Mouse (Mus musculus) kidney, postnatal 0 days (tissue): ENCODE data around the gene Prss40. TPM values are rescaled to one million over a fixed set of nuclear protein-coding genes. Genes with fewer than 3 reads are reported as not detected.
"Not testable (repeated sequence)": the region's sequence is repeated elsewhere in the genome, so short reads cannot be mapped to it uniquely, and the experiment has no call there.

ENCODE experiments used
- ATAC-seq: fragments of 200-750 bp; cut with Nextera tagmentation; replicated peaks from 2 replicates; pipeline ENCODE4 v1.8.0; 2017; ENCODE audit warnings: low read depth, moderate number of reproducible peaks, moderate TSS enrichment, moderate library complexity; ENCODE audit not compliant: low FRiP score
- DNase-seq: peaks from one replicate; pipeline ENCODE4 v3.0.0-alpha.2; 2016; ENCODE audit warnings: low spot score
- H3K27ac ChIP-seq: fragments of 300-500 bp; sonication (generic); 2 replicates; pipeline ENCODE4 v1.5.1; 2014; ENCODE audit warnings: mild to moderate bottlenecking
- H3K27me3 ChIP-seq: fragments of 300-500 bp; sonication (generic); 2 replicates; pipeline ENCODE4 v1.6.1; 2014; ENCODE audit warnings: low read length, mixed read lengths; ENCODE audit not compliant: insufficient read depth
- H3K36me3 ChIP-seq: fragments of 300-500 bp; sonication (generic); 2 replicates; pipeline ENCODE4 v1.6.1; 2014; ENCODE audit warnings: low read length, mixed read lengths; ENCODE audit not compliant: insufficient read depth
- H3K4me1 ChIP-seq: fragments of 300-500 bp; sonication (generic); replicated peaks from 2 replicates; pipeline ENCODE4 v1.6.1; 2014; ENCODE audit warnings: antibody characterized with exemption, low read length, mixed read lengths; ENCODE audit not compliant: insufficient read depth
- H3K4me2 ChIP-seq: fragments of 300-500 bp; sonication (generic); 2 replicates; pipeline ENCODE4 v1.6.1; 2014; ENCODE audit warnings: mild to moderate bottlenecking, low read length, moderate library complexity, mixed read lengths
- H3K4me3 ChIP-seq: fragments of 300-500 bp; sonication (generic); replicated peaks from 2 replicates; pipeline ENCODE4 v1.5.1; 2014; ENCODE audit warnings: low read depth, low read length
- H3K9ac ChIP-seq: fragments of 300-500 bp; sonication (generic); 2 replicates; pipeline ENCODE4 v1.6.1; 2014; ENCODE audit warnings: low read depth, low read length
- H3K9me3 ChIP-seq: fragments of 300-500 bp; sonication (generic); replicated peaks from 2 replicates; pipeline ENCODE4 v1.6.1; 2016; ENCODE audit warnings: low read length, inconsistent platforms, mixed read lengths
- CTCF ChIP-seq: IDR thresholded peaks from 2 replicates; pipeline ENCODE4 v1.5.1; 2016; ENCODE audit warnings: antibody characterized with exemption, low read depth, mild to moderate bottlenecking, moderate library complexity
- WGBS: fragments of 180-500 bp; shearing (Covaris S2); extraction: QIAGEN DNeasy Blood & Tissue Kit; methylation state at CpG from one replicate; pipeline ENCODE4 v1.1.7; 2014; 5-methylcytosine and 5-hydroxymethylcytosine counted together
- polyA plus RNA-seq: library from polyadenylated mRNA; unstranded; fragments of >200 nt; fragmentation: Nextera tagmentation; extraction: Ambion mirVana; gene quantifications from 2 replicates; pipeline ENCODE4 v1.2.1, GENCODE M21; 2015

Gene Prss40
- polyA plus RNA-seq, 1 experiment from 2014 or later = not detected

GRCm38 (mm10) chr1:34536767-34537485 is 23.8 kb downstream of the Prss40 start:
- peak; percentile 82 for ATAC-seq
- Histone ChIP-seq H3K9me3 (no peaks in the 10 kb centered on the region), H3K27ac (no peak overlapping the region), H3K9ac (no peak overlapping the region), H3K4me1 (no peaks in the 10 kb centered on the region), H3K27me3 (0 out of 2 replicates have a peak, but pooled peaks cover 4% of the 10 kb centered on the region), H3K36me3 (no peaks in the 10 kb centered on the region), H3K4me2 (peak overlapping the region; percentile 46), H3K4me3 (peak overlapping the region; percentile 11; the same call in 1 of the 2 replicates)
- peak; percentile 51 for DNase-seq
- TF ChIP-seq CTCF = no peak
- 3% methylated on average over 16 of the region's 16 CpGs for WGBS

- H3K9me3 ChIP-seq = no peaks in the 10 kb centered on the region
- no peak for TF ChIP-seq CTCF
- whole genome bisulfite sequencing = 2% methylated on average over 14 of the region's 14 CpGs
- no peaks in the 10 kb centered on the region for H3K4me1 ChIP-seq
- H3K36me3 ChIP-seq = no peaks in the 10 kb centered on the region
- H3K9ac ChIP-seq = no peak overlapping the region
- H3K4me3 ChIP-seq = peak overlapping the region; percentile 11; the same call in 1 of the 2 replicates
- 0 out of 2 replicates have a peak, but pooled peaks cover 4% of the 10 kb centered on the region for H3K27me3 ChIP-seq
- no peak overlapping the region for H3K27ac ChIP-seq
- ATAC-seq (no peak), DNase-seq (peak; percentile 18)
- peak overlapping the region; percentile 46 for H3K4me2 ChIP-seq
These were observed 24.4 kb downstream of the Prss40 start for GRCm38 (mm10) chr1:34536291-34536766.

DNA sequence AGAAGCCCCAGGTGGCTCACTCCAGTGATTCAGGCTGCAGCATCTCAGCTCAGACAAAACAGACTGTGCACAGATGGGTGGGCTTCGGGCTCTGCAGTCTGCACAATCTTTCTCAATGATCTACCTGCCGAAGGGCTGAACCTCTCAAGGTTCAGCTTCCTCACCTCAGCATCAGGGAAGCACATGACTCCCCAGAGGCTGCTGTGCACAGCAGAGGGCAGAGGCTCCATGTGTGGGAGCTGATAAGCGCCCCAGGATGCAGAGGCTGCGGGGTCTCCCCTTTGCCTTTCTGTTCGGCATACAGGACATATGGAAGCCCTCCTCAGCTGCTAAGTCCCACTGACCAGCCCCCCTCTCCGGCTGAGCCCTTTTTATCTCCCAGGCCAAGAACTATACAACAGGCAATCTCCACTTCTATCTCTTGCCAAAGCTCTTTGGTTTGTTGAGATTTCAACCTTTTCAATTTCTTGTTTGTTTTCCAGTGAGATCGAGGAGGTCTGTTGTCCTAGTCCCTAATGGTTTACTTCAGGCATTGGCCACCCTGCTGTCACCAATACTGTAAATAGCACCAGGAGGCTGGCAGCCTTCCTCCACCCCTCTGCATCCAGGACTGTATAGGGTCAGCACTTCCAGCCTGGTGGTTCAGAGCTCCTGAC is 25.6 kb downstream of the Prss40 start, which contains the start of gene Cfc1:
Gene Cfc1, plus strand, starts transcription at position 606 of the 656 bp plus-strand sequence.
- not testable (repeated sequence) for ATAC-seq, H3K27me3 ChIP-seq, H3K9me3 ChIP-seq, H3K4me1 ChIP-seq, H3K36me3 ChIP-seq, H3K9ac ChIP-seq, DNase-seq, H3K27ac ChIP-seq
- WGBS = 34% methylated on average over 7 of the region's 7 CpGs
- peak within 1 kb of the TSS; percentile 11; the same call in 1 of the 2 replicates for H3K4me3 ChIP-seq
- H3K4me2 ChIP-seq = peak within 1 kb of the TSS; percentile 46

DNA sequence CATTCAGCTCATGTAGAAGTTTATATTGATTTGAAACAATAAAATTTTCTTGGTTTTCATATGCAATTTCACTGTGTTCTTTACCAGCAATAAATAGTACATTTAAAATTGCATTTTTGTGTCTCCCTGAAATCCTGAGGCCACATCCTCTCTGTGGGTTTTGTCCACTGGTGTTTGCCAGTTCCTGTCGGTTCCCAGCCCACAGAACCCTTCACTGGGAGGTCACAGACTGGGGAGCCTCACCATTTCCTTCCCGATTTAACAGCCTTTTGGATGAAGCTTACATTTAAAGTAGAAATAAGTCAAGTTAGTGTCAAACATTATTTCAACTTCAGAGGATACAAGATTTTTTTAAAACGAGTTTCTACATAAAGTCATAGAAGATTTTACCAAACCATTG is 26.2 kb downstream of the Prss40 start:
- not testable (repeated sequence) for H3K27me3 ChIP-seq, ATAC-seq, H3K4me1 ChIP-seq, DNase-seq, H3K36me3 ChIP-seq, H3K27ac ChIP-seq, H3K4me2 ChIP-seq, H3K4me3 ChIP-seq, H3K9me3 ChIP-seq, H3K9ac ChIP-seq
- 39% methylated on average over 3 of the region's 3 CpGs for WGBS

DNA sequence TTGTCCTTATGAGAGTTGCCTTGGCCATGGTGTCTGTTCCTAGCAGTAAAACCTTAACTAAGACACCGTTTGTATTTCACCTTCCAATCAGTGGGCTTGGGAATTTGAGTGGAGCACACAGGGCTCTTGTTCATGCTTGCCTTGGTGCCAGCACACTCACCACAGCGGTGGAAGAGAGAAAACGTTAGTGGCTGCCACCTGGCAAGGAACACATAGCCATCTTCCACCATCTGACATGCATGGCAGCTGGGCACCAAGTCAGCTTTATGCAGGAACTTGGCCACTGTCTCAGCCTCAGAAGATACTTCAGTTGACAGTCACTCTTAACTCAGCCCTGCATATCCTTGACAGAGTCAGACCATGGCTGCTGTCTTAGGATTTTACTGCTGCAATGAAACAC is 37.1 kb downstream of the Prss40 start:
- WGBS = 80% methylated on average over 3 of the region's 3 CpGs
- H3K27me3 ChIP-seq = no peaks in the 10 kb centered on the region
- no peaks in the 10 kb centered on the region for H3K4me1 ChIP-seq
- ATAC-seq (no peak), DNase-seq (no peak)
- H3K9ac ChIP-seq = no peak overlapping the region
- no peaks in the 10 kb centered on the region for H3K9me3 ChIP-seq
- TF ChIP-seq CTCF = no peak
- no peak overlapping the region for H3K27ac ChIP-seq
- no peaks in the 10 kb centered on the region for H3K36me3 ChIP-seq
- no peak overlapping the region for H3K4me3 ChIP-seq
- no peak overlapping the region for H3K4me2 ChIP-seq

GRCm38 (mm10) chr1:34522850-34523244 is 37.9 kb downstream of the Prss40 start:
- no peak overlapping the region for H3K27ac ChIP-seq
- no peak for TF ChIP-seq CTCF
- H3K4me1 ChIP-seq = no peaks in the 10 kb centered on the region
- 84% methylated on average over 3 of the region's 3 CpGs for WGBS
- H3K27me3 ChIP-seq = no peaks in the 10 kb centered on the region
- no peaks in the 10 kb centered on the region for H3K36me3 ChIP-seq
- DNase-seq (no peak), ATAC-seq (no peak)
- no peaks in the 10 kb centered on the region for H3K9me3 ChIP-seq
- H3K4me3 ChIP-seq = no peak overlapping the region
- H3K9ac ChIP-seq = no peak overlapping the region
- H3K4me2 ChIP-seq = no peak overlapping the region
